Mouse (Mus musculus) kidney, adult 18-20 months (tissue): ENCODE results near the gene Bfsp1.

Source experiments
- DNase-seq: peaks from one replicate; pipeline ENCODE4 v3.0.0; 2021

Bfsp1 gene

DNA sequence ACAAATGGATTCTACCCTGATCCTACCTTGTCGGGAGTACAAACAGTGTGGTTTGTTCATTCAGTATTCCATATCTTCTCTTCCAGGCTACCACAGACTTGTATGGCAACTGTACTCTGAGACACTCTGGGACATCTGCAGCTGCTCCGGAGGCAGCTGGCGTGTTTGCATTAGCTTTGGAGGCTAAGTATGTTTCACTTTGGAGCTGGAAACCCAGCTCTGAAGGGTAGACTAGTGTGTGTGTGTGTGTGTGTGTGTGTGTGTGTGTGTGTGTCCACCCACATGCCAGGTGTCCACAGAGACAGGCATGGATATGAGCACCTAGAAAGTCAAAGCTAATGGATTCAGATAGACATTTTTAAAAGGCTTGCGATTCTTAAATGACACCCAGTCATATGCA is 67.1 kb downstream of the Bfsp1 start:
- DNase-seq = no peak

DNA sequence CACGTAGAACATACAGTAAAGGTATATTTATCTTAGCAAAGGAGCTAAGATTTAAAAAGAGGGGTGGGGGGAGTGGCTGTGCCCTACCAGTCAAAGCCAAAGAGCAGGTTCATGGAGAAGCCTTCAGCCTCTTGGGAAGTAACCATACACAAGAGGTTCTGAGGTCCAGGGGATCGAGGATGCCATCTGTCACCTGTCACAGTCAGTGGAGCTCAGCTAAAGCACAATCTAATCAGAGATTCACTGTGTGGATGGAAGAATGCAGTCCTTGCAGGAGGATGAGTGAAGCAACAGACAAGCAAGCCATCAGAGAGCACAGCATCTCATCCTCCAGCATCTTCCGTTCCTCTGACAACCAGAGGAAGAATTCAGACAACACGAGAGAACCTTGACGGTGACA is 73.1 kb downstream of the Bfsp1 start:
- DNase-seq = no peak

DNA sequence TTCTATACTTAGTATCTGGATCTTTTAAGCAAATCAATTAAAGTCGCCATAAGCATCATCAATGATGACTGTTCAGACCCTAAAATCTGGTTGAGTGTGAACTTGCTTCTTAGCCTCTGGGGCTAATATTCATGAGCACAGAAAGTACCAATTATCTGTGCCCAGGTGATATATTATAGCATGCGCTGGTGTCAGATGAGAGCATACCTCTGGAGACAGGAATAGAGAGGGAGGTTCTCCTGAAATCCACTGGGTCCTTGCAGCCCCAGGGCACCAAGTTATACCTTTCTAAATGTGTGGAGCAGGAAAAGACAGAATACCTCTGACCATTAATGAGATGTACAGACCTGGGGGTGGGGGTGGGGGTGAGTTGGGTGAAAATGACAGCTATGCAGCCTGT is 82.7 kb downstream of the Bfsp1 start:
- no peak for DNase-seq
